Mouse (Mus musculus): ENCODE results near the gene Usp43.

The Usp43 gene

DNA sequence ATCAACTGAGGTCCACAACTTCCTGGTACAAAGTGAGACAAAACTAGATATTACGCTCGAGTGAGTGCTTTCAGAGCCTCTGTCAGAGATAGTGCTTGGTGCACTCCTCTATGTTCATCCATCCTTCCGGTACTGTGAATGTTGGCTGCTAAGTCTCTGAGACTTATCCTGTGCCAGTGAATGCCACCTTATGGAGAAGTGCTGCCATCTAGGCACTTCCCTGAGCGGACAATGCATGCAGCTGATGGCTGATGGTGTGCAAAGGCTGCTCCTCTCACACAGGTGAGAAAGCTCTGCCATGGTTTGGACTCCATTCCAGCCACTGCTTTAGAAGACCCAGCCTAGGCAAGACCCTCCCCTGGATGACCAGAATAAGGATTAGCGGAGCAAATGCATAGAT lies 113.9 kb downstream of the Usp43 start:
- no peak for DNase-seq (ENCODE audit: low spot score)

GRCm38 (mm10) chr11:67806832-67807597 lies 114.9 kb downstream of the Usp43 start:
- no peak for DNase-seq (ENCODE audit: low spot score)

DNA sequence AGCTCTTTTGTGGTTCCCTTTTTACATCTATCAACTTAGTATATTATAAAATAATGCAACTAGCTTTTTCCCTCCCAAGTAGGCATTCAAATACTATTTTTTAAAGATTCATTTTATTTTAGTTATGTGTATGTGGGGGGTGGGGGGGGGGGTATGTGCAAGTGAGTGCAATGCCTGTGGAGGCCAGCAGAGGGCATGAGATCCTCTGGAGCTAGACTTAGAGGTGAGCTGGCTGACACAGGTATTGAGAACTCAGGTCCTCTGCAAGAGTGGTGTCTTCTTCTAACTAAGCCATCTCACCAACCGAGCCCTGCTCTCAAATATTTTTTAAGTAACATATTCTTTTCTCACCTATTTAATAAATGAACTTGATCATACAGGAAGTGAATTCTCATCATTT lies 116.4 kb downstream of the Usp43 start:
- DNase-seq (ENCODE audit: low spot score): no peak

All from lung, postnatal 25 days (tissue).